Mouse (Mus musculus) forebrain, embryonic 15.5 days (tissue): ENCODE data around the gene Ccdc40. TPM values are rescaled to one million over a fixed set of nuclear protein-coding genes. Genes with fewer than 3 reads are reported as not detected.

Source experiments
- ATAC-seq: fragments of 200-750 bp; cut with Nextera tagmentation; replicated peaks from 2 replicates; pipeline ENCODE4 v1.8.0; 2017; ENCODE audit warnings: mild to moderate bottlenecking, moderate TSS enrichment, moderate library complexity
- H3K27ac ChIP-seq: fragments of 300-500 bp; sonication (generic); replicated peaks from 2 replicates; pipeline ENCODE4 v1.5.1; 2015; ENCODE audit warnings: mild to moderate bottlenecking, inconsistent platforms
- H3K27me3 ChIP-seq: fragments of 300-500 bp; sonication (generic); 2 replicates; pipeline ENCODE4 v1.6.1; 2015; ENCODE audit warnings: inconsistent platforms
- H3K36me3 ChIP-seq: fragments of 300-500 bp; sonication (generic); 2 replicates; pipeline ENCODE4 v1.6.1; 2015; ENCODE audit warnings: mild to moderate bottlenecking, inconsistent platforms
- H3K4me1 ChIP-seq: fragments of 300-500 bp; sonication (generic); 2 replicates; pipeline ENCODE4 v1.6.1; 2015; ENCODE audit warnings: inconsistent platforms
- H3K4me2 ChIP-seq: fragments of 300-500 bp; sonication (generic); replicated peaks from 2 replicates; pipeline ENCODE4 v1.6.1; 2015; ENCODE audit warnings: mild to moderate bottlenecking, inconsistent platforms
- H3K4me3 ChIP-seq: fragments of 300-500 bp; sonication (generic); 2 replicates; pipeline ENCODE4 v1.5.1; 2015; ENCODE audit warnings: mild to moderate bottlenecking, inconsistent platforms
- H3K9ac ChIP-seq: fragments of 300-500 bp; sonication (generic); replicated peaks from 2 replicates; pipeline ENCODE4 v1.6.1; 2015; ENCODE audit warnings: mild to moderate bottlenecking, inconsistent platforms
- H3K9me3 ChIP-seq: fragments of 300-500 bp; sonication (generic); 2 replicates; pipeline ENCODE4 v1.6.1; 2016; ENCODE audit warnings: inconsistent platforms
- WGBS: fragments of 180-500 bp; shearing (Covaris S2); methylation state at CpG from one replicate; pipeline ENCODE4 v1.1.7; 2015; ENCODE audit warnings: mixed read lengths; 5-methylcytosine and 5-hydroxymethylcytosine counted together
- polyA plus RNA-seq: library from polyadenylated mRNA; unstranded; fragments of >200 nt; fragmentation: Nextera tagmentation; extraction: Ambion mirVana; gene quantifications from 2 replicates; pipeline ENCODE4 v1.2.1, GENCODE M21; 2015

Ccdc40 gene
- polyA plus RNA-seq: 12.9 and 13.7 TPM in 2 replicates

GRCm38 (mm10) chr11:119228091-119228781 is at the start of gene Ccdc40, which contains the start of gene Tbc1d16:
TSS of gene Ccdc40 (plus strand) at chr11:119228572.
TSS of gene Tbc1d16 (minus strand) at chr11:119228499.
- Histone ChIP-seq H3K4me1 (peaks cover 66% of the 10 kb centered on the region), H3K9ac (peak within 1 kb of the TSS; percentile 81), H3K27ac (peak within 1 kb of the TSS; percentile 75), H3K36me3 (no peaks in the 10 kb centered on the region), H3K9me3 (no peaks in the 10 kb centered on the region), H3K4me2 (peak within 1 kb of the TSS; percentile 77), H3K27me3 (no peaks in the 10 kb centered on the region), H3K4me3 (peak within 1 kb of the TSS; percentile 82)
- peak; percentile 92 for ATAC-seq
- WGBS: under 1% methylated on average over 59 of the region's 66 CpGs

GRCm38 (mm10) chr11:119180824-119181582 is 47.4 kb upstream of the Ccdc40 start:
- no peaks in the 10 kb centered on the region for H3K36me3 ChIP-seq
- no peak overlapping the region for H3K4me2 ChIP-seq
- H3K4me1 ChIP-seq: peaks cover 58% of the 10 kb centered on the region
- no peak overlapping the region for H3K4me3 ChIP-seq
- H3K27me3 ChIP-seq: no peaks in the 10 kb centered on the region
- H3K27ac ChIP-seq: peak overlapping the region; percentile 25; the same call in 1 of the 2 replicates
- WGBS: 83% methylated on average over 14 of the region's 14 CpGs
- no peak overlapping the region for H3K9ac ChIP-seq
- no peak for ATAC-seq
- no peaks in the 10 kb centered on the region for H3K9me3 ChIP-seq

DNA sequence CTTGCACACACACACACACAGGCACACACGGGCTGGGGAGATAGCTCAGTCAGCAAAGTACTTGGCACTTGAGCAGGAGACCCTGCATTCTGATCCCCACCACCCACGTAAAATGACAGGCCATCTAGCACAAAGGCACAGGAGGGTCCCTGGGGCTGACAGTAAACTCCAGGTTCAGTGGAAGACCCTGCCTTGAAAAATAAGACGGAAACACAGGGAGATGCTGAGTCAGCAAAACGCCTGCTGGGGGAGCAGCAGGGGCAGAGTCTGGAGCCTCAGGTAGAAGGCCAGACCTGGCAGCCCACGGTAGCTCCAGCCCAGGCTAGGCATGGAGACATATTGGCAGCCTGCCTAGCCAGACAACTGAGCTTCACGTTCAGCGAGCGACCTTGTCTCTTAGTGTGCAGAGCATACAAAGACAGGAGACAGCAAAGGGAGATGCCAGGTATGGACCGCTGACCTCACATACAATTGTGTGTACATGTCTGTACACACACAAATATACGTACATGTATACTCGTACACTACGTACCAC is 46.4 kb upstream of the Ccdc40 start:
- Histone ChIP-seq H3K27me3 (no peaks in the 10 kb centered on the region), H3K4me2 (no peak overlapping the region), H3K4me1 (peaks cover 52% of the 10 kb centered on the region), H3K9ac (no peak overlapping the region), H3K36me3 (no peaks in the 10 kb centered on the region), H3K27ac (no peak overlapping the region), H3K9me3 (no peaks in the 10 kb centered on the region), H3K4me3 (no peak overlapping the region)
- no peak for ATAC-seq
- 72% methylated on average over 12 of the region's 12 CpGs for WGBS

- no peak overlapping the region for H3K9ac ChIP-seq
- H3K9me3 ChIP-seq: no peaks in the 10 kb centered on the region
- peak overlapping the region; percentile 38 for H3K27ac ChIP-seq
- no peak overlapping the region for H3K4me3 ChIP-seq
- ATAC-seq: no peak
- WGBS: 62% methylated on average over 15 of the region's 15 CpGs
- H3K4me2 ChIP-seq: no peak overlapping the region
- no peaks in the 10 kb centered on the region for H3K27me3 ChIP-seq
- H3K4me1 ChIP-seq: peaks cover 54% of the 10 kb centered on the region
- no peaks in the 10 kb centered on the region for H3K36me3 ChIP-seq
Observed at GRCm38 (mm10) chr11:119183684-119184310, 44.6 kb upstream of the Ccdc40 start.

- Histone ChIP-seq H3K4me1 (peaks cover 59% of the 10 kb centered on the region), H3K4me2 (no peak overlapping the region), H3K27me3 (no peaks in the 10 kb centered on the region), H3K9me3 (no peaks in the 10 kb centered on the region), H3K36me3 (no peaks in the 10 kb centered on the region), H3K9ac (no peak overlapping the region), H3K4me3 (no peak overlapping the region), H3K27ac (no peak overlapping the region)
- 89% methylated on average over 3 of the region's 3 CpGs for WGBS
- ATAC-seq: no peak
Observed at GRCm38 (mm10) chr11:119186381-119186780, 42.0 kb upstream of the Ccdc40 start.

- Histone ChIP-seq H3K4me2 (no peak overlapping the region), H3K27ac (no peak overlapping the region), H3K9me3 (no peaks in the 10 kb centered on the region), H3K4me3 (no peak overlapping the region), H3K27me3 (no peaks in the 10 kb centered on the region), H3K4me1 (peaks cover 51% of the 10 kb centered on the region), H3K9ac (no peak overlapping the region), H3K36me3 (no peaks in the 10 kb centered on the region)
- 44% methylated on average over 25 of the region's 25 CpGs for whole genome bisulfite sequencing
- peak; percentile 55; the same call in 1 of the 2 replicates for ATAC-seq
Observed at GRCm38 (mm10) chr11:119186989-119187799, 41.2 kb upstream of the Ccdc40 start.

- Histone ChIP-seq H3K4me3 (no peak overlapping the region), H3K9ac (no peak overlapping the region), H3K36me3 (no peaks in the 10 kb centered on the region), H3K9me3 (no peaks in the 10 kb centered on the region), H3K27ac (no peak overlapping the region), H3K27me3 (no peaks in the 10 kb centered on the region), H3K4me1 (peaks cover 45% of the 10 kb centered on the region), H3K4me2 (no peak overlapping the region)
- 52% methylated on average over 10 of the region's 10 CpGs for WGBS
- ATAC-seq: no peak
Observed at GRCm38 (mm10) chr11:119187800-119188197, 40.6 kb upstream of the Ccdc40 start.

DNA sequence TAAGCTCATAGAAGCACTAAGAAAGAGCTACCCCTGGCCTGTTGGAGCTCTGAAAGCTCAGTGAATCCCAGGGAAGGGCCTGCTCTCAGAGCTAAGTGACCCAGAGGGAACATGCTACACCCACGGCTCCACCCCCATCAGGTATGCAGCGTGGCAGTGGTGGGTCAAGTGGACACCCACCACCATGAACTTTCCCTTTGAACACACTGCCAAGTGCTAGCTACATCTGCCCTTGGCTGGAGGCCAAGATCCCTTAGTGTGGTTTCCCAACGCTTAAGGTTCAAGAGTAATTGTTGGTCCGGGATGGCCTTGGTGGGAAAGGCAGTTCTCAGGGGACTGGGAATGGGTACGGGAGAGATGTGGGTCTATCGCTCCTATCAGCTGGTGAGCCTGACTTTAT is 40.0 kb upstream of the Ccdc40 start:
- Histone ChIP-seq H3K36me3 (no peaks in the 10 kb centered on the region), H3K27me3 (no peaks in the 10 kb centered on the region), H3K27ac (no peak overlapping the region), H3K4me3 (no peak overlapping the region), H3K4me1 (peaks cover 39% of the 10 kb centered on the region), H3K4me2 (no peak overlapping the region), H3K9me3 (no peaks in the 10 kb centered on the region), H3K9ac (no peak overlapping the region)
- ATAC-seq: no peak
- 61% methylated on average over 6 of the region's 6 CpGs for WGBS

DNA sequence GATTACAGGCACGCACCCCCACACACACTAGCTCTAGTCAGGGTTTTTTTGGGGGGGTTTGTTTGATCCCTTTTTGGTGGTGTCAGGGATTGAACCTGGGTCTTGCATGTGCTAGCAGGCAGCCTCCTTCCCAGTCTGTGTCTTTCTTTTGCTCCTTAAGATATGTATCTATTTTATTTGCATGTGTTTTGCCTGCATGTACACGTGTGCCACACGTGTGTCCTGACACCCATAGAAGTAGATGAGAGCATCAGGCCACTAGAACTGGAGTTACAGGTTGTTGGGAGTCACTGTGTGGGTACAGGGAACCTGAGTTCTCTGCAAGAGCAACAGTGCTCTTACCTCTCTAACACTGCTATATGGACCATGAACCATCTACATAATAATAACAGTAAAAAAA is 39.1 kb upstream of the Ccdc40 start:
- no peak for ATAC-seq
- Histone ChIP-seq H3K27ac (no peak overlapping the region), H3K36me3 (no peaks in the 10 kb centered on the region), H3K4me2 (no peak overlapping the region), H3K9ac (no peak overlapping the region), H3K9me3 (no peaks in the 10 kb centered on the region), H3K27me3 (no peaks in the 10 kb centered on the region), H3K4me3 (no peak overlapping the region), H3K4me1 (peaks cover 31% of the 10 kb centered on the region)
- WGBS: 92% methylated on average over 3 of the region's 3 CpGs

DNA sequence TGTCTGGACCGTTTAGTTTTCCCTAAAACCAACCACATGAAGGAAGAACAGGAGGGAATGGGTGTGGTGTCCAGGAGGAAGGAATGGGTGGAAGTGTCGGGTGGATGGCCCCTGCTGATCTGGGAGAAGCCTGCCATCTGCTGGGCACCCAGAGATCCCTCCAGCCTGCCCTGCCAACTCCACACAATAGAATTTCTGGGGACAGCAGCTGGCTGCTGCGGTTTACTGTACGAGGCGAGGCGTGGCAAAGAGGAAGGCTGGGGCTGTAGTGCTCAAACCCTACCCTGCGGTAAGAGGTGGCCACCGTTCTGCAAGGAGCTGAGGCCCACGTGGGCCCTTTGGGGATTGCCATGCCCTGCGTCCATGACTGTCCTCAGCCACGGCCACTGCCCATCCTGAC is 37.9 kb upstream of the Ccdc40 start:
- 23% methylated on average over 11 of the region's 11 CpGs for WGBS
- no peaks in the 10 kb centered on the region for H3K36me3 ChIP-seq
- H3K27ac ChIP-seq: peak overlapping the region; percentile 48; the same call in 1 of the 2 replicates
- H3K4me1 ChIP-seq: peaks cover 31% of the 10 kb centered on the region
- peak; percentile 70 for ATAC-seq
- no peaks in the 10 kb centered on the region for H3K27me3 ChIP-seq
- no peak overlapping the region for H3K4me2 ChIP-seq
- H3K4me3 ChIP-seq: no peak overlapping the region
- no peaks in the 10 kb centered on the region for H3K9me3 ChIP-seq
- H3K9ac ChIP-seq: 0 out of 2 replicates have a peak overlapping the region, but pooled peaks have one; percentile 24

DNA sequence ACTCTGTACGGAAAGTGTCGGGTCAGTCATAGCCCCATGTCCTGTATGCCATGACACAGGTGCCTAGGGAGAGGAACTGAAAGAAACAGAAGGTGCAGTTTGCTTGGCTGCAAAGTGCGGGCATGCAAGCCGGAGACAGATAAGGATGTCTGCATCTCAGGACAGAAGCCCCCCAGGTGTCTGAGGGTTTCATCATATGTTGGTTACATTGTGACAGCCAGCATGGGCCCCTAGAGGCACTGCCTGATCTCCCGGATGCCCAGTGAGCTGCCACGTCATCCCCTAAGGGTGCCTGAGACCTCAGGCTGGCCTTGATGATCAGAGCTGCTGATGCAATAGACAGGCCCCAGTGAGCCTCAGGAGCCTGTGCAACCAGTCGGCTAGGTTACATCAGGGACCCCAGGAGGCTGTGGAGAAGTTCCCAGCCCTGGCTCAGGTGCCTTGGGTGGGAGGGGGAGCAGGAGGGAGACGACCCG is 36.7 kb upstream of the Ccdc40 start:
- Histone ChIP-seq H3K4me2 (no peak overlapping the region), H3K9me3 (no peaks in the 10 kb centered on the region), H3K27ac (no peak overlapping the region), H3K27me3 (no peaks in the 10 kb centered on the region), H3K36me3 (no peaks in the 10 kb centered on the region), H3K9ac (no peak overlapping the region), H3K4me1 (peaks cover 31% of the 10 kb centered on the region), H3K4me3 (no peak overlapping the region)
- WGBS: 87% methylated on average over 9 of the region's 9 CpGs
- no peak for ATAC-seq
